Mouse (Mus musculus) heart, postnatal 4 days (tissue): ENCODE measurements at regions not wholly inside any gene's neighbourhood (a gene's known extent, or its start where the extent isn't known, plus 50 kb on each side); places are given as distances from the start of the nearest gene placed in this dataset.
A peak's percentile ranks its signal among the peaks of the same experiment; 100 is the strongest.

ENCODE experiments used
- DNase-seq: peaks from one replicate; pipeline ENCODE4 v3.0.0; 2021

DNA sequence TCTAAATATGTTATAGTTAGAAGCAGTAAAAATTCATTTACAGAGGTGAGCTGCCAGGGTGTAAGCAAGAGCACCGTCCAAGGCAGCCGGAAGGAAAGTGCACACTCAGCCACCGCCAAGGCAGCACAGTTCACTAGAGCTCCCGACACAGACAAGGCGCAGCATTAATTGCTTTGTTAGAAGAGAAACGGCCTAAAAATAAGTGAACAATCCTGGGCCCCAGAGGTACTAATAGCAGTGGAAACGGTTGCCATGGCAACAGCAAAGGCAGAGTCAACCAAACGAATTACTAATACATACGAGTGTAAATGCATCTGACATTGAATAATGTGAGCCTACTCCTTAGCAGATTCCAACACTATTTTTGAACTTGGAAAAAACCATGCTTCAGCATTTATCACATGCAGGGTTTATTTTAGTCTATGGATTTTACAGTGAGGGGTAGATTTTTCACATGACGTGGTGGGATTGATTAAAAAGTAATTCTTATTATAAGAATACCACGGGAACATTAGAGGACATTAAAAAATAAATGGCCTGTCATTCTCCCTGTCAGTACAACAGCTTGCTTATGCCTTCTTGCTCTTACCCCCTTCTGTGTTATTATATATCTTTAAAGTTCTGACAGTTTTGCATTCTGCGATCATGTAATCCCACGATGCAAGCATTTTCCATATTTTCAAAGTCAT is 62.5 kb downstream of the Cavin4 start:
- DNase-seq, result no peak

DNA sequence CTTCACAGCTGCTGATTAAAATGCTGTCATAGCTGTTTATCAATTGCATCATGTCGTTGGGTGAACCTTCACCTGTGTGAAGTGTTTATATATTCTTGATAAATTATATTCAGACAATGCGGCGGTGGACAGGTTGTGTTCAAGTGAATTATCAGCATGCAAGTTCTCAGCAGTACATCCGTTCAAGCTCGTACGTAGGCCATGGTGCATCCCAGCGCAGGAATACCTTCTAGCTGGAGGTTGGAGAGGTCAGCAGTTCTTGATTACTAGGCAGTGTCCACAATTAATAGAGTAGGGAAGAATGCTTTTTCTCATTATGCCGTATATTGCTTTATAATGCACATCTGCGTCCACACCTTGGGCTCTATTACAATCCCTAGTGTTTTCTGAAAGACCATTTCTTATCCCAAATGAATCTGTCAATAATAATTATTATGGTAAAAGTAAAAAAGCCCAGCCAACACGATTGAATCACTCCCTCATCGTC is 63.1 kb downstream of the Cavin4 start:
- DNase-seq, result no peak

DNA sequence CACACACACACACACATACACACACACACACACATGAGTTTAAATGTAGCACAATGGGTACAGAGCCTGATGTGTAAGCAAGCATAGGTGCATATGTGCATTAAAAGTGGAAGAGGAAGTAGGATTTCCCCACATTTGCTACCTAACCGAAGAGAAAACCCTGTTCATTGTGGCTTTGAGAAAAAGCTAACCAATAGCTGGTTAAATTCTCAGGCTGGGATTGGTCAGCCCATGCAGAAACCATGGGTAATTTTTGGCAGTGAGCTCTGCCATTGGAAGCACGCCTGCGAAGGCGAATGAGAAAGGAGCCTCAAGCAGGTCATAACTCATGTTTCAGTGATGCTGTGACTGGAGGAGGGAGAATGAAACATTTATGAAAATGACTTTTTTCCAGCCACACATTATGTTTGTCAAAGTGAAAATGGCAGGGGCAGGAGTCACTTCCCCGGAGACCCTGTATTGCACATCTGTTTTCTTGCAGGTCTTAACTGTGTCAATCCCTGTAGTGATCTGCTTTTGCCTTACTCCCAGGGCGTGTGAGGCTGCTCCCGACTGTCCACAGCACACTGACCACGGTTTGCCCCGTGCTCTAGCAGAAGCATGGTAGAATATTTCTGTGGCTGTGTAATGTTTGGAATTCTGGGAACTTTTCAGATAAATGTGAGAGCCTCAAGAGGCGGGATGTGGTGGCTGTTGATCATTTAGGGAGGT is 71.7 kb downstream of the Cavin4 start:
- peak; percentile 25 for DNase-seq

DNA sequence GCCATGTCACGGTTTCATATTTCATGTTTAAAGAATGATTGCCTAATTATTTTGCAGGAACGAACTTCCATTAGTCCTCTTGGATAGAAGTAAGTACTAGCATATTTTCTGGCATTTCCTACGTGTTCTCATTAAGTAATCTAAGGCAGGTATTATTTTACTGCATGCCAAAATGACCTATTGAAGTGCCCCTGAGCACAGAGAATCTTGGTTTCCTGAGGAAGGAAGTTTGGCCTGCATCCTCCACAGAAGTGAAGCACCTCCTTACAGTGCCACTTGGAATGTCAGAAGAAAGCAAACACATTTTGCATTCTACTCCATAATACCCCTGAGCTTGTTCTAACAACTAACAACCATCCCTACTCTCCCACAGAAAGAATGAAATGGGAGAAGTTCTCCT is 82.9 kb downstream of the Cavin4 start:
- no peak for DNase-seq

DNA sequence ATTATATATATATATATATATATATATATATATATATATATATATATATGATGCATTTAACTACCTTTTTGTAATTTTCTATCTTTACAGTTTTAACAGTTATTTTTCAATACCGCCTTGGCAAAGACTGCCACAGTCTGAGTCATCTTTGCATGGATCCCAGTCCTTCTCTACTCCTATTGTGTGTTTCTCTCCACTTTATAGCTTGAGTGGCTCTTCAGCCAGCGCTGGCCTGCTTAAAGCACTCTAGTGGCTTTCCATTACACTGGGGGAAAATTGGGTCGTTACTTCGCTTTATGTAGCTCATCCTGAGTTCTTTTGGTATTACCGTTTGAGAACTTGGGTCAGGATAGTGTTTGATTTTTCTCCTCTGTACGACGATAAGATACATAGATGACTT is 86.3 kb downstream of the Cavin4 start:
- no peak for DNase-seq

DNA sequence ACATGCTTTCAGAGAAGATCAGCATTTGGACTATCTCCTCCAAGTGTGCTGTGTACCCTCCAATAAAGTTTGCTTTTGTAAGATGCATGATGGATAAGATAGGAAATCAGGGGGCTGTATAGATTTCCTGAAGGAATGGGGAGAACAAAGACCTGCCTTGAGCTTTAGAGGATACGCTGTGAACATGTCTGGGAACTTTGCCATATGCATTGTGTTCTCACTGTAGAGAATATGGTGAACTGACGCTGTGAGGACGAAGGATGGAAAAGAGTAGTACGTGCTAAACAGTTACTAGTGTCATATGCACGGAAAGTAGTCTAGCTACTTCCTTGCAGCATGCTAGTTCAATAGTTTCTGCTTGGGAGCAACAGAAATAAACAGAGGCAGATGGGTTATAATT is 86.8 kb downstream of the Cavin4 start:
- DNase-seq, result no peak

DNA sequence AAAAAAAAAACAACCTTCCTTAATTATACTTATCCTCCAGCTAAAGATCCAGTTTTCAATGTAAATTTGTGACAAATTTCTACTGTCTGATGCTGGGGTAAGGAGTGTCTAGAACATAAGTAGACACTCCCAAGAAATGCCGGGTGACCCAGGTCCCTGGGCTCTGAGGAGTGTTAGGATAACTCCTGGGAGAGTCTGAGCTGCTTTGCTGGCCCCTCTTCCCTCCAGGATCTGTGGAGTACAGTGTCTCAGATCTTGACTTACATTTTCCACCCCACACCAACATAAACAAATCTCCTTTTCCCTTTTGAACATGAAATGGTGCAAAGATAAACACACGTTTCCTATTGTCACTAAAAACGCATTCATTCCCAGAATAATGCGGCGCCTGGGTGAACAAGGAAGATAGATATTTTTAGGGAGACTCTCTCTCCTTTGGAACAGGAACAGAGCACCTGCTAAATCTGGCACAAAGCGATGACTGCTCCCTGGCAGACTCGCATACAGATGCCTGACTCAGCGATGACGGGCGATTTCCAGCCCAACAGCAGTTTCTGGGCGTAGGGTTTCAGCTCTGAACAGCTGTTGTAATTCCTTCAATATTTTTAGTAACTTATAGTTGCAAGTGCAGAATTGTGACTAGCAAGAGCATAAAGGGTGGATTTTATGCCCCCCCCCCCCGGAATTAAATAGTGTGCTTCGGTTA is 91.3 kb downstream of the Cavin4 start:
- DNase-seq, result peak; percentile 75

DNA sequence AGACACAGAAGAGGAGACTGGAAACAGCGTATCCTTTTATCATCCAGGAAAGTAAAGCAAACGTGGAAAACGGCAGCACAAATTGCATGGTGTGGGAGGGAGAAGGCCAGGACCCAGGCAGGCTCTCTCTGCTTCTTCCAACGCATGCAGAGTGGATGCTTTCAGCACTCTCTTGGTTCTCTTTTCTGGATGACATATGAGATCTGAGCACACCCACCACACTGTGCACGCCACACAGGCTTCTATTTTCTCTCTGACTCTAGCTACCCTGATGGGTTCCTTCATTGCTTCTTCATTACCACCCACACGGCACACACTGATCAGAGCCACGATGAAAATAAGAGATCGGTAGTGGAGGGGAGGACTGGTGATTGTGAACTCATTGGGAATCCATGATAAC is 97.3 kb downstream of the Cavin4 start:
- DNase-seq, result no peak

DNA sequence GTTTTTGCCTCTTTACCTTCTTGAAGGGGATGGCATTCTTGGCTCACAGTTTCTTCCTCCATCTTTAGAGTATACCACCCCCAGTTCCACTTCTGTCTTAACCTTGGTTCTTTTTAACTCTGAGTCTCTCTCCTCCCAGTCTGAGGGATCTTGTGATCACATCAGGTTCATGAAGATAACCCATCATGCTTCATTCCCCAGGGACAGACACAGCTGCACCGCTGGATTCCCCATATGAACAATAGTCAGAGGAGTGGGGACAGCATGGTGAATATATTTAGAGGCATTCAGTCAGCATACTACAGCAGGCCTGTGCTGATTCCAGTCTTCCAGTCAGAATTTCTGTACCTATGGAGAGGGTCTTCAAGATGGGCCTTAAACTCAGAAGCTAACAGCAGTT is 103.1 kb downstream of the Cavin4 start:
- DNase-seq, result no peak

DNA sequence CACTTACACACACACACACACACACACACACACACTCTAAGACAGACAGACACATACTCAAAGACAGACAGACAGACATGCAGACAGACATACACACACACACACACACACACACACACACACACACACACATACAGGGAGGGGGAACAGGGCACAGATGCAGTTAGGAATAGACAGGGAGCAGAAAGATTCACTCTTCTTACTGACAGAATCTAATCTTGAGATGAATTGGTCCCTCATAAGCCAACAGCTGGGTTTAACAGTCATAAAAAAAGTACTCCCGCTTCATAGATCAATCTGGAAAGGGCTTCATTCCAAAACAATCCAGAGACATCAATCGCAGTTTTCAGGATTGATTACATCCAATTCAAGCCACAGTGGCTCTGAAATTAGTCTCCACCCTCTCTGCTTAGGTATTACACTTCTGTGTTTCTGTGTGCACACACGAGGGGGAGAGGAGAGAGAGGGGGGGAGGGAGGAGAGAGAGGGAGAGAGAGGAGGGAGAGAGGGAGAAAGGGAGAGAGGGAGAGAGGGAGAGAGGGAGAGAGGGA is 107.2 kb downstream of the Cavin4 start:
- DNase-seq, result no peak

DNA sequence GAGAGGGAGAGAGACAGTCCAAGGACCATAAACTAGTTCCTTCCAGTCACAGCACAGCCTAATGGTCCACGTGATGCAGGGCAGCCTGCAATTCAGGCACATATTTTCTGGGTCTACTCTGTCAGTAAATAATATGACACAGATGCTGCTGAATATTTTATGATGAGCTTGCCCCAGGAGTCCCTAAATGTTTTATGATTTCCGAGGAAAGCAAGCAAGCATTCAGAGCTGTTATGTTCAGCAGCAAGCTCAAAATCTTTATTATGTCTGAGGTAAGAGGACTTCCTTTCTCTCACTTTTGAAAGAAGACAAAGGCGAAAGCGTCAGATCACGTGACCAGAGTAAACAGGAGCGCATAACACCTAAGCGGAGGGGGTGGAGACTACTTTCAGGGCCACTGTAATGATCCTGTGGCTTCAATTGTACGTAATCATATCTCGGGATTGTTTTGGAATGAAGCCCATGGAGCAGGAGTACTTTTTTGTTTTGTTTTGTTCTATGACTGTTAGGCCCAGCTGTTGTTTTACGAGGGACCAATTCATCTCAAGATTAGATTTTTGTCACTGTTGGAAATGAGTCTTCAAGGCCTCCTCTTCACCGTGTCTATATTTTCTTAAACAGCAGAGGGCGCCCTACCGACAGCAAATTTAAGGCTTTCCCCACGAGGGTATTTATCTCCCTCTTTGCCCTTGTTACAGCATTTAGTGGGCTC is 107.8 kb downstream of the Cavin4 start:
- peak; percentile 59 for DNase-seq

DNA sequence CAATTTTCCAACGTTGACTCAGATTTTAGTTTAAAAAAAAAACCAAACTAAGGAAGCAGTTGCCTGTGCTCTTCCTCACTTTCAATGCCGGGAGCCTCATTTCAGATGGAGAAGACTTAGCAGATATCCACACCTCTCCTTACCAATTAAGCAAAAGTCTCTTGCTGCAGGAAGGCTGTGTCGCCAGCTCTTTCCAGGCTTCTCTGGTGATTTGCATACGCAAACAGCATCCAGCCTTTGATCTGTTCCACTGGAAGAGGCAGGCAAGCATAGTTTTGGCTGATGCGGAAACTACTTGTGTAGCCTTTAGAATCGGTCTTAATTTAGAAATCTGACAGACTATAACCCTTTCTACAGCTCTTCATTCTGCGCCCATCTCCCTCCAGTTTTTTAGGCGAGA is 108.5 kb downstream of the Cavin4 start:
- DNase-seq, result no peak

DNA sequence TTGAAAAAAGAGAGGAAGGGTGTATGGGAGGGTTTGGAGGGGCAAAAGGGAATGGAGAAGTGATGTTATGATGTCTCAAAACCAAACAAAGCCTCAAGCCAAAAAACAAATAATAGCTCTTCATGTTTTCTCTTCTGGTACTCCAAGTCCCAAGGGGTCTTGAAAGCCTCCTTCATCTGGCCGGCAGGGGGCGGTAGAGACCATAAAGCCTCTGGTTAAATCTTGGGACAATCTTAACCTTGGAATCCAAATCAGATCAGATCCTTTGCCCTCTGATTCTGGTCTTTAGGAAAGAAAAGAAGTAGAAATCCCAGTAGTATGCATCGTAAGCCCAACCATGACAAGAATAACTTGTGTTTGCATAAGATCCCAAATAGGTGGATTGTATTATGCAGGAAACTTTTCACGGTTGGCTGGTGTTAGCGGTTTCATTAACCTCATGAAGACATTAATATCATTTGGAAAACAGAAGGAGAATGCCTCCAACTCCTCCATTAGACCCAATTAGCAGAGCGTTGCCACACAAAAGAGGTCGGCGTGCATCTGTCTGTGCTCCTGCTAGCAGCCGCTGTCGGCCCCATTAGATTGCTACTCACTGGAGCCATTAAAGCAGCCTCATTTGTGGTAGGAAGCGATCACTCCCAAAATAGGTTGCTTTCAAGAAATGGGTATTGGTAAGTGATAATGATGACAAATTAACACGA is 116.0 kb downstream of the Cavin4 start:
- peak; percentile 75 for DNase-seq

DNA sequence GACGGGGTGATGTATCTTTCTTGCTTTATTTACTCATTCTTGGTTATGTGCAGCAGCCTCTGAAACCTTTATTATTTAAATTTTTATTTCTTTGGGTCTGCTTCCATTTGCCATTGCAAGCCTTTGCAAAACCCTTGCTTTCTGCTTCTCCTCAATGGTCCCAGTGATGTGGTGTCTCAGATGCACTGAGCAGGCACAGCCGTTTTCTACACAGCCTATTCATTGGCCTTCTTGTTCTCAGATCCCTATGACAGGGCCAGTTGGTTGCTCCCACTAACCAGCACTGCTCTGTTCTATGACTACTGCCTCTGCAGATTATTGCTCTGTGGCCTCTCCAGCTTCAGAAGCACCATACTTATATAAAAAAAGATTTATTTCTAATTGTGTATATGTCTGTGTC is 116.6 kb downstream of the Cavin4 start:
- DNase-seq, result no peak

DNA sequence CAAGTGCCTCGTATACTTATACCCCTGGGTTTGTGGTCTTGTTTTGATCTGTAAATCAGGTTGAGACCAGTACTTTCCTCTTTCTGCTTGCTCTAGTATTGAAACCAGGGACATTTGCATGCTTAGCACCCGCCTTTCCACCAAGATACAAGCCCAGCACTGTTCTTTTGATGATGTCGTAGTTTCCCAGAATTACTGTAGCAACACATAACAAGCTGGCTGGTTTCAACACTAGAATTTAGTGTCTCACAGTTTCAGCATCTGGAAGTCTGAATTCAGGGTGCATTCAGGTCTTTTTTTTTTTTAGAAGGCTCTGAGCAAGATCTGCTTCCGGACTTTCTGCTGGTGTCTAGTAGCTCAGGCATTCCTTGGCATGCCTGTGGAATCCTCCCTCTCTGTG is 117.8 kb downstream of the Cavin4 start:
- no peak for DNase-seq

DNA sequence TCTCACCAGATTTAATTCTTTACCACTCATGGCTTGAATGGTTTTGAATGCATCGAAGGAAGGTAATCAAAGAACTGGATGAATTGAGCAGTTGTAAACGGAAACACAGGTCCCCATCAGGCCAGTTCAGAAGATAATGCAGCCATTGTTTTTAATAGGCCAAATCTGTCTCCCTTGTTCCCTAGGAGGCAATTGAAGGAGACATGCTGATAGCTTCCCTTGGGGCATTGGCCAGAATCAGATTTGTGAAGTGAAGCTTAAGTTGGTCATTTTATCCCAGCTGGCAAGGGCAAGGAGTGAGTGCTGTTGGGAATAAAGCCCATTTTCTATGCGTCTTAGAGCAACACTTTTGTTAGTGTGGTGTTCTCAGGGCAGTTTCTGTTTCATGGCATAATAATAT is 119.4 kb downstream of the Cavin4 start:
- DNase-seq, result no peak

DNA sequence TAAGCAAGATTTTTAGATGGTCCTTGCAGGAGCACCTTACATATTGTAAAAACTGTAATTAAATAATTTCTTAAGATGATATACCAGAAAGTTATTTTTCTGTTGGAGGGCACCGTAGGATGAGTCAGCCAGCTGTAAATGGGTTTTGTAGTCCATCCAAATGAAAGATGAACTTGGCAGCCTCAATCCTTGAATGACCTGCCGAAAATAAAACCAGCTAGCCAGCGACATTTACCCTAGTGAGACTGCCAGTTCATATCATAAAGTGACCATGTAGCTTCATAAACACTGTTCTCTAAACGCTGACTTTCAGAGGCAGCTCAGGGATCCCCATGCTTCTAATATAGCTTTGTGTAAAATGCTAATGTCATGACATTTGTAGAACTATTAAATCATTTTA is 127.8 kb downstream of the Cavin4 start:
- peak; percentile 12 for DNase-seq

DNA sequence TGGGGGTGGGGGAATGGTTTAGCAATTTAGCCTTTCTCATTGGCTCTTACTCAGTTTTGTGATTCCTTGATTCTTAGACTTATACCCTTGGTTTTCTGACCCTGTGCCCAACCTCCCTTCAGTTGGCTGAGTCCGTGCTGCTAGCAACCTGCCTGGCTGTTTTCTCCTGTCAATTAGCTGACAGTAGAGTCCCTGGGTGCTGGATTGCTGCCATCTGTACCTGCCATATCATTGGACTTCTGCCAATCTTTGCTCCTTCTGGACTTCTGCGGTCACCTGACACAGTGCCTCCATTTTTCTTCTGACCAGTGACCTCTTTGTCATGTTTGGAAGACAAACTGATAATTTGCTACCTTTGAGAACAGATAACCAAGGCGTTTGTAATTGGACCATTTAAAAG is 140.5 kb downstream of the Cavin4 start:
- peak; percentile 23 for DNase-seq

DNA sequence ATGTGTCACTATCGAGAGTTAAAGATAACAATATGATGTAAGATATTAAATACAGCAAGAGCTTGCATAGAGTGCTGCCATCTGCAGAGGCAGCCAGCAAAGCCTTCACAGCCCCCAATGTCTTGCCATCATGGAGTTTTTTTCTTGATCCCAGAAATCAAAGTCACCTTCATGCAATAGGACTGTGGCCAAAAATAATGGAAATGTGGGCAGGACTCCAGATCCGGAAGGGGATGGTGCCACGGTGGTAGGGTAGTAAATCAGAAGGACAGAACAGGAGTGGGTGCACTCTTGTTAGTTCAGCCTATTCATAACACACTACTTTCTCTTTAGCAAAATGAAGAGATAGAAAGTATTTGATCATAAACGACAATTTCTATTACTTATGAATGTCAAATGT is 145.3 kb downstream of the Cavin4 start:
- DNase-seq, result peak; percentile 59

DNA sequence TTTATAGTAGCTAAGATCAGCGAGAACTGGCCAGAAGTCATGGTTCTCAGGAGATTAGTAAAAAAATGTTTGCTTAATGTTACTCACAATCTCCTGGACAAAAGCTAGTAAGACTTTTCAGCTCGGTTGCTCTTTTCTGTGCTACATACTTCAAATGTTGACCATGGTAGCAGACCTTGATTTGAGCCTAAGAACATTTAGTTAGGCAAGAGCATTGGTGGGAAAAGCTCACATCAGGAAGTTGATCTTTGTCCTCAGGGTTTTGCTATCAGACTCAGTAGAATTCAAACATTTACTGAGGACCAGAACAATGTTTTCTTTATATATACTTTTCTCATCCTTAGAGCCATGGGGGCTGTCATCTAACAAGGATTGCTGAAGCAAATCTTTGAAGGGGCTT is 170.4 kb downstream of the Cavin4 start:
- DNase-seq, result no peak

DNA sequence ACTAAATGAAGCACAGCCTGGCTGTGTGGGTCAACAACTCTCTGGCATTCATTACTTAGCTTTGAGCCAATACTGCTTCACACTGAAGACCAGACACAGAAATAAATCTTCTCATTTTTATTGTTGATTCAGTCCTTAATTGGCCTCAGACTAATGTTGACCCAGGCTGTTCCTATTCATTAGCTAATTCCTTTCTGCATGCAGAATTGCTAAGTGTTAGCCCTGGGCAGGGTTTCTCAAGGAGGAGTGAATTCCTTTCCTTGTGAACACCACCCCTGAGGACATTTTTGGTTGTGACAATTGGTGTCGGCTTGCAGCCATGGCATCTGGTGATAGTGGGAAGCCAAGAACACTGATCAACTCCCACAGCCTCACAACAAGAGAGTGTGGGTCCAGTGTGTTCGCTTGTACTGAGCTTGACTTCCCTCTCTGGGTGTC is 179.5 kb downstream of the Cavin4 start:
- DNase-seq, result peak; percentile 71

DNA sequence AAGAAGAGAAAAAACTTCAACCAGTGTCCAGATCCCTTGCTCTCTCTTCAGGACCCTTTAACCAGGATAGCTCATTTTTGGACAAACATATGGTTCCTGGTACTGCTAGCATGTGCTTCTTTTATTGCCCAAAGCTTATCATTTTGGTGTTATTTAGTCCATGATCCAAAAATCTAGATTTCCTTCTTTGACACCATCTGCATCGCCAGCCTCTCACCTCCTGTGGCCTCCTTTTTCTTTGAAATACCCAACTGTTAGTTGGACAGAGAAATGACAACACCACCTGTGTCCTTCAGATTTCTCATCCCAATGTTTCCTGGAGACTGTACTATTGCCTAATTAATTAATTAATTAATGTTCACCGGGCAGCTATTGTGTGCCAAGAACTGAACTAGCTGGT is 188.0 kb upstream of the Plppr1 start:
- DNase-seq, result no peak
